Mouse (Mus musculus) midbrain, embryonic 12.5 days (tissue): Measurements from ENCODE around the gene Ugt1a6a. TPM values are rescaled to one million over a fixed set of nuclear protein-coding genes. Genes with fewer than 3 reads are reported as not detected.

ENCODE experiments used
- ATAC-seq: fragments of 200-750 bp; cut with Nextera tagmentation; 2 replicates; pipeline ENCODE4 v1.8.0; 2017; ENCODE audit warnings: low read depth, moderate TSS enrichment, moderate library complexity; ENCODE audit not compliant: low FRiP score
- H3K27ac ChIP-seq: fragments of 300-500 bp; sonication (generic); replicated peaks from 2 replicates; pipeline ENCODE4 v1.5.1; 2016; ENCODE audit warnings: mild to moderate bottlenecking
- H3K27me3 ChIP-seq: fragments of 300-500 bp; sonication (generic); 2 replicates; pipeline ENCODE4 v1.6.1; 2016; ENCODE audit warnings: mild to moderate bottlenecking
- H3K36me3 ChIP-seq: fragments of 300-500 bp; sonication (generic); 2 replicates; pipeline ENCODE4 v1.6.1; 2016
- H3K4me1 ChIP-seq: fragments of 300-500 bp; sonication (generic); 2 replicates; pipeline ENCODE4 v1.6.1; 2016
- H3K4me2 ChIP-seq: fragments of 300-500 bp; sonication (generic); replicated peaks from 2 replicates; pipeline ENCODE4 v1.6.1; 2016; ENCODE audit warnings: mild to moderate bottlenecking, moderate library complexity
- H3K4me3 ChIP-seq: fragments of 300-500 bp; sonication (generic); 2 replicates; pipeline ENCODE4 v1.5.1; 2016; ENCODE audit warnings: mild to moderate bottlenecking
- H3K9ac ChIP-seq: fragments of 300-500 bp; sonication (generic); replicated peaks from 2 replicates; pipeline ENCODE4 v1.6.1; 2016; ENCODE audit warnings: mild to moderate bottlenecking, moderate library complexity
- H3K9me3 ChIP-seq: fragments of 300-500 bp; sonication (generic); 2 replicates; pipeline ENCODE4 v1.6.1; 2016; ENCODE audit warnings: mild to moderate bottlenecking
- WGBS: fragments of 180-500 bp; shearing (Covaris S2); methylation state at CpG from one replicate; pipeline ENCODE4 v1.1.7; 2016; 5-methylcytosine and 5-hydroxymethylcytosine counted together
- polyA plus RNA-seq: library from polyadenylated mRNA; unstranded; fragments of >200 nt; fragmentation: Nextera tagmentation; extraction: Ambion mirVana; gene quantifications from 2 replicates; pipeline ENCODE4 v1.2.1, GENCODE M21; 2016

Gene Ugt1a6a
- polyA plus RNA-seq, 1 experiment from 2014 or later: 0.61 TPM

DNA sequence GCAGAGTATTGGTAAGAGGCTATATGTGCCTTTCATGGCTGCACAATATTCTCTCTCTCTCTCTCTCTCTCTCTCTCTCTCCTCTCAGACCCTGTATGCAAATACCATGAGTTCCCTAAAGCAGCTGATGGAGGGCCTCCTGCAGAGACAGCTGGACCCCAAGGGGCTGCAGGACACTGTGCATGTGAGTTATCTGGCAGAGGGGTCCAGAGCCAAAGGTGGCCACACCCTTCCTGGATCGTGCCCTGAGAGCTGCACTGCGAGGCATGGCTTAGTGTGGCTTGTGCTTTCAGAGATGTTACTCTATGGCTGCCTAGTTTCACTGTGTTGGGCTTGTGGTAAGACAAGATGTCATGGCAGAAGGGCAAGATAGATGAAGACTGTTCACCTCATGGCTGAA, 113.1 kb downstream of the Ugt1a6a start:
- H3K4me1 ChIP-seq: no peaks in the 10 kb centered on the region
- no peak overlapping the region for H3K4me2 ChIP-seq
- H3K36me3 ChIP-seq: no peaks in the 10 kb centered on the region
- 55% methylated on average over 2 of the region's 2 CpGs for WGBS
- no peak overlapping the region for H3K27ac ChIP-seq
- no peak overlapping the region for H3K4me3 ChIP-seq
- no peak overlapping the region for H3K9ac ChIP-seq
- H3K27me3 ChIP-seq: no peaks in the 10 kb centered on the region
- ATAC-seq: no peak
- peaks cover 96% of the 10 kb centered on the region for H3K9me3 ChIP-seq

DNA sequence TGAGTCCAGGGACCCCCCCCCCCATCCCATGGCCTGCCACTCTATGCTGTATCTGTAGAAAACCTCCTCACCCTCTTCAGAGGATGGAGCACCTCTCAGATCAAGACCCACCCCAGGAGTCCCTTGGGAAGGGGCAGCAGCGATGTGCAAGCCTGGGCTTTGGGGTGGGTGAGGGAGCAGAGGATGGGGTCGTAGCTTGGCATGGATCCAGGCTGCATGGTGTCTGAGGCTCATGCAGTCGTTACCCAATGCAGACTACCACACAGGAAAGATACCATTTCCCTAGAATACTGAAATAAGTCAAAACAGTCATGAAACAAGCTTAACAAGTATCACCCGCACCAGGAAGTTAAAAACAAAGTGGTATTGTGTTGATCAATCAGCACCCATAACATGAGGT, 114.0 kb downstream of the Ugt1a6a start:
- ATAC-seq: no peak
- Histone ChIP-seq H3K9me3 (peaks cover 96% of the 10 kb centered on the region), H3K27ac (no peak overlapping the region), H3K4me1 (no peaks in the 10 kb centered on the region), H3K9ac (no peak overlapping the region), H3K4me3 (no peak overlapping the region), H3K27me3 (no peaks in the 10 kb centered on the region), H3K36me3 (no peaks in the 10 kb centered on the region), H3K4me2 (no peak overlapping the region)
- 70% methylated on average over 4 of the region's 4 CpGs for WGBS

GRCm38 (mm10) chr1:88249596-88249995, 115.0 kb downstream of the Ugt1a6a start:
- no peak overlapping the region for H3K9ac ChIP-seq
- no peak overlapping the region for H3K27ac ChIP-seq
- H3K4me2 ChIP-seq: no peak overlapping the region
- no peaks in the 10 kb centered on the region for H3K27me3 ChIP-seq
- 77% methylated on average over 7 of the region's 7 CpGs for WGBS
- ATAC-seq: no peak
- no peaks in the 10 kb centered on the region for H3K36me3 ChIP-seq
- H3K4me1 ChIP-seq: no peaks in the 10 kb centered on the region
- H3K9me3 ChIP-seq: peaks cover 96% of the 10 kb centered on the region
- no peak overlapping the region for H3K4me3 ChIP-seq

DNA sequence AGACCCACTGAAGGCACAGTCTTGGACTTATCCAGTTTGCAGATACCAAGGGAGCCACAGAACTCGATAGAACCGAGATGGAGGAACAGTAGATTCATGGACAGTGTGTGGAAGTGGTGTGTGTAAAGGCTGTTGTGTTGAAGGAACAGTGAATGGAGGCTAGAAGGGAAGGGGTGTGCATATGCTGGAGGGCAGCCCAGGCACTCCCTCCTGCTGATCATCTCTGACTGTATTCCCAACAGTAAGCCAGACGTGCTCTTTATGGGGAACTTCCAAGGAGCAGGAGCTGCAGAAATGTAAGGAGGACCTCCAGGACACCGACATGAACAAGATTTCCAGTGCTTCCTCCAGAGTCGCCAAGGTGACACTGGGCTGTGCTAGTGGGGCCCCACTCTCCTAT, 115.4 kb downstream of the Ugt1a6a start:
- ATAC-seq: 0 out of 2 replicates have a peak, but pooled peaks have one; percentile 3
- H3K4me2 ChIP-seq: no peak overlapping the region
- H3K4me1 ChIP-seq: no peaks in the 10 kb centered on the region
- H3K9ac ChIP-seq: no peak overlapping the region
- H3K36me3 ChIP-seq: no peaks in the 10 kb centered on the region
- H3K27me3 ChIP-seq: no peaks in the 10 kb centered on the region
- peaks cover 96% of the 10 kb centered on the region for H3K9me3 ChIP-seq
- no peak overlapping the region for H3K27ac ChIP-seq
- 79% methylated on average over 5 of the region's 5 CpGs for WGBS
- H3K4me3 ChIP-seq: no peak overlapping the region

DNA sequence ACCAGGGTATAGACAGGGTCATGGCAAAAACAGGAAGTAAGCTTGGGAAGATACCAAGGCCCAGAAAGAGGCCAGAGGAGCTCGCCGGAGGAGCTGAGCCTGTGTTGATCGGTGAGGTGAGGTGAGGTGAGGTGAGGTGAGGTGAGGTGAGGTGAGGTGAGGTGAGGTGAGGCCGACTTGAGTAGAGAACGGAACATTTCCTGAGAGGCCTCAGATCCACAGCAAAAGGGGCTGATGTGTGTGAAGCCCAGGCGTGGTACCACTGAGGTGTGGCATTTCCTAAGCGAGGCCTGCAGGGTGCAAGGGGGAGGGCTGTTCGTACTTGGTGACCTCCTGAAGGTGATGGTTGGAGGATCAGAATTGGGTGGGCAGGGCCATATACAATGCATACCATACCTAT, 118.5 kb downstream of the Ugt1a6a start:
- Histone ChIP-seq H3K36me3 (no peaks in the 10 kb centered on the region), H3K9ac (no peak overlapping the region), H3K27ac (no peak overlapping the region), H3K4me1 (no peaks in the 10 kb centered on the region), H3K4me2 (no peak overlapping the region), H3K27me3 (no peaks in the 10 kb centered on the region), H3K9me3 (peaks cover 97% of the 10 kb centered on the region), H3K4me3 (no peak overlapping the region)
- ATAC-seq: no peak
- 74% methylated on average over 8 of the region's 8 CpGs for WGBS

GRCm38 (mm10) chr1:88253540-88253939, 118.9 kb downstream of the Ugt1a6a start:
- H3K4me2 ChIP-seq: no peak overlapping the region
- peaks cover 97% of the 10 kb centered on the region for H3K9me3 ChIP-seq
- H3K9ac ChIP-seq: no peak overlapping the region
- no peak overlapping the region for H3K27ac ChIP-seq
- H3K4me3 ChIP-seq: no peak overlapping the region
- WGBS: 74% methylated on average over 6 of the region's 6 CpGs
- ATAC-seq: no peak
- H3K4me1 ChIP-seq: no peaks in the 10 kb centered on the region
- no peaks in the 10 kb centered on the region for H3K36me3 ChIP-seq
- no peaks in the 10 kb centered on the region for H3K27me3 ChIP-seq

GRCm38 (mm10) chr1:88254793-88255465, 120.3 kb downstream of the Ugt1a6a start:
- no peak overlapping the region for H3K4me3 ChIP-seq
- 88% methylated on average over 12 of the region's 12 CpGs for WGBS
- ATAC-seq: no peak
- H3K36me3 ChIP-seq: peaks cover 6% of the 10 kb centered on the region
- H3K4me1 ChIP-seq: no peaks in the 10 kb centered on the region
- H3K9ac ChIP-seq: no peak overlapping the region
- no peak overlapping the region for H3K4me2 ChIP-seq
- H3K9me3 ChIP-seq: peaks cover 90% of the 10 kb centered on the region
- H3K27me3 ChIP-seq: no peaks in the 10 kb centered on the region
- H3K27ac ChIP-seq: no peak overlapping the region

DNA sequence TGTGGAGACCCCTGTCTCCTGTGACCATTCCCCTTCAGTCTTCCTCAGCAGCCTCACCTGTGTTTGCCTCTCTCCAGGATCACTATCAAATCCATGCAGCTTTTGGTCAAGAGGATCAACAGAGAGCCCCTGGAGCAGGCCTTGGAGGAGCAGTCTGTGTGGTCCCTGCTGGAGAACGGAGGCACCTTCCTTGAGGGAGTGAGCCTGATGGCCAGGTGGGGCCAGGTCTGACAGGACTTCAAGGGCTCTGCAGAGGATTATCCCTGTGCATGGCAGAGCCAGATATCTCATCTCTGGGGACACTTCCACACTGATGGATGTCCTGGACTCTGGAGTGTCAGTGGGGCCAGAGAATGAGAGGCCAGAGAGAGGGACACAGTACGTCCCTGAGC, 120.9 kb downstream of the Ugt1a6a start:
- no peaks in the 10 kb centered on the region for H3K4me1 ChIP-seq
- 54% methylated on average over 2 of the region's 2 CpGs for whole genome bisulfite sequencing
- ATAC-seq: no peak

GRCm38 (mm10) chr1:88255989-88256754, 121.6 kb downstream of the Ugt1a6a start:
- Histone ChIP-seq H3K4me3 (no peak overlapping the region), H3K4me1 (no peaks in the 10 kb centered on the region), H3K9ac (no peak overlapping the region), H3K4me2 (no peak overlapping the region), H3K36me3 (peaks cover 17% of the 10 kb centered on the region), H3K27me3 (no peaks in the 10 kb centered on the region), H3K9me3 (peaks cover 80% of the 10 kb centered on the region), H3K27ac (no peak overlapping the region)
- 79% methylated on average over 13 of the region's 13 CpGs for WGBS
- ATAC-seq: no peak

More for the DNA sequence above, 120.9 kb downstream of the Ugt1a6a start:
- H3K9ac ChIP-seq: no peak overlapping the region
- H3K4me2 ChIP-seq: no peak overlapping the region
- H3K27me3 ChIP-seq: no peaks in the 10 kb centered on the region
- H3K27ac ChIP-seq: no peak overlapping the region
- H3K36me3 ChIP-seq: peaks cover 10% of the 10 kb centered on the region
- peaks cover 88% of the 10 kb centered on the region for H3K9me3 ChIP-seq
- H3K4me3 ChIP-seq: no peak overlapping the region

GRCm38 (mm10) chr1:88256886-88257663, 122.5 kb downstream of the Ugt1a6a start:
- Histone ChIP-seq H3K4me1 (no peaks in the 10 kb centered on the region), H3K36me3 (peaks cover 26% of the 10 kb centered on the region), H3K27me3 (no peaks in the 10 kb centered on the region), H3K4me2 (no peak overlapping the region), H3K4me3 (no peak overlapping the region), H3K27ac (no peak overlapping the region), H3K9ac (no peak overlapping the region), H3K9me3 (peaks cover 74% of the 10 kb centered on the region)
- ATAC-seq: no peak
- 80% methylated on average over 10 of the region's 10 CpGs for WGBS

DNA sequence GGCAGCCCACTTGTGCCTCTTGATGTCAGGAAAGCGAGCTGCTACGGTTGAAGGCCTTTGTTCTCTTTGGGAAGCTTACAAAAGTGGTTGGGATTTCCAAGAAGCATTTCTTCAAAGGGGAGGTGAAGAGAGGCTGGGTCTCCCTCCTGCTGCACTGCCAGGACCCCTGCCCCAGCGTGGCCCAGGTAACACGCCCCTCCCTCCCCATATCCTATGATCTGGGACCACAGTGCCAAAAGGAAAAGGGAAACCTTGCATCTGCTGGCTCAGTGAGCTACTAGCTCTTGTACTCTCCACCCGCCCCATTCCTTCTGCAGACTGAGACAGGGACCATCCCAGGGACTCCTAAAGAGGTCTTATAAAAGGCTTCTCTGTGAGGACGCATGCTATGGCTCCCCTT, 123.1 kb downstream of the Ugt1a6a start:
- H3K9ac ChIP-seq: no peak overlapping the region
- no peaks in the 10 kb centered on the region for H3K27me3 ChIP-seq
- H3K9me3 ChIP-seq: peaks cover 68% of the 10 kb centered on the region
- no peak overlapping the region for H3K4me3 ChIP-seq
- no peaks in the 10 kb centered on the region for H3K4me1 ChIP-seq
- H3K36me3 ChIP-seq: peaks cover 31% of the 10 kb centered on the region
- no peak overlapping the region for H3K27ac ChIP-seq
- WGBS: 82% methylated on average over 6 of the region's 6 CpGs
- ATAC-seq: no peak
- H3K4me2 ChIP-seq: no peak overlapping the region

- Histone ChIP-seq H3K36me3 (peaks cover 38% of the 10 kb centered on the region), H3K9me3 (peaks cover 62% of the 10 kb centered on the region), H3K27me3 (no peaks in the 10 kb centered on the region), H3K4me1 (no peaks in the 10 kb centered on the region), H3K4me2 (no peak overlapping the region), H3K4me3 (no peak overlapping the region), H3K27ac (no peak overlapping the region), H3K9ac (no peak overlapping the region)
- 0 out of 2 replicates have a peak, but pooled peaks have one; percentile 1 for ATAC-seq
- WGBS: 70% methylated on average over 6 of the region's 6 CpGs
Observed at GRCm38 (mm10) chr1:88258361-88258760, 123.8 kb downstream of the Ugt1a6a start.
